Mouse (Mus musculus) regulatory T cell (primary cell): Measurements from ENCODE around the gene Pwp2.

Source experiments
- in situ Hi-C: fragments of 300-600 bp; cut with MboI, MseI; formaldehyde crosslinking; loops from one replicate; pipeline ENCODE4 v1.15.1; 2025; ENCODE audit warnings: high pct_unique_total_duplicates

The Pwp2 gene

DNA sequence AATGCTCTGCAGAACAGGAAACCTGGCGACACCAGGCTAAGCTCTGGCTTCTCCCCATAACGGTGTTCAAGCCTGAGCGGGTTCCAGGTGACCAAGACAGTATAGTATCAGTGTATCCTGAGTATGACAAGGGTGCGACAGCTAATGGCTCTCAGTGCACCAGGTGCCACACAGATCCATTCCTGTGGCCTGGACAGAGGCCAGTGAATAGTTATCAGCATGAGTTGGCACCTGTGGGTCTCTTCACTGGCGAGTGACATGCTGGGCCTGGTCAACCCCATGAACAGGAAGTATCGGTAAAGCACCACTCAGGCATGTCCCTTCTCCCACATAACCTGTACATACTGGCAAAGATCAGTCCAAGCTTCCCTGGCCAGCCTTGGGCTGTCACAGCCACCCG, 13.9 kb downstream of the Pwp2 start:
- in situ Hi-C loops: no loop called here

DNA sequence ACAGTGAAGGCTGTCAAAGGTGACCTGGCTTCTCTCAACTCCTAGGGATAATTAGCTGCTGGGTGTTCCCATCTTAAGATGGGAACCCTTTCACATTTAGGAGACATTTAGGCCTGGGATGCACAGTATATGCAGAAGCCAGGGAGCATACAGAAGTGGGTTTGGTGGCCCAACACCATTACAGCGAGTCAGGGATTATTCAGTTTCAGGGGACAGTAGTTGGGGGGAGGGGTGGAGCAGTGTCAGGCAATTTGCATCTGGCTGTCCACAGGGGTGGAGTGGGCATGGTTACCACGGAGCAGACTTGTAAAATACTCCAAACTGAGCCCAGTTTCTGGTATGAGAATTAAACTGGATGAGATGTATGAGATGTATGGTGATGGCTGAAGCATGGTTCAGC, 14.5 kb downstream of the Pwp2 start:
- in situ Hi-C loops: no loop called here

DNA sequence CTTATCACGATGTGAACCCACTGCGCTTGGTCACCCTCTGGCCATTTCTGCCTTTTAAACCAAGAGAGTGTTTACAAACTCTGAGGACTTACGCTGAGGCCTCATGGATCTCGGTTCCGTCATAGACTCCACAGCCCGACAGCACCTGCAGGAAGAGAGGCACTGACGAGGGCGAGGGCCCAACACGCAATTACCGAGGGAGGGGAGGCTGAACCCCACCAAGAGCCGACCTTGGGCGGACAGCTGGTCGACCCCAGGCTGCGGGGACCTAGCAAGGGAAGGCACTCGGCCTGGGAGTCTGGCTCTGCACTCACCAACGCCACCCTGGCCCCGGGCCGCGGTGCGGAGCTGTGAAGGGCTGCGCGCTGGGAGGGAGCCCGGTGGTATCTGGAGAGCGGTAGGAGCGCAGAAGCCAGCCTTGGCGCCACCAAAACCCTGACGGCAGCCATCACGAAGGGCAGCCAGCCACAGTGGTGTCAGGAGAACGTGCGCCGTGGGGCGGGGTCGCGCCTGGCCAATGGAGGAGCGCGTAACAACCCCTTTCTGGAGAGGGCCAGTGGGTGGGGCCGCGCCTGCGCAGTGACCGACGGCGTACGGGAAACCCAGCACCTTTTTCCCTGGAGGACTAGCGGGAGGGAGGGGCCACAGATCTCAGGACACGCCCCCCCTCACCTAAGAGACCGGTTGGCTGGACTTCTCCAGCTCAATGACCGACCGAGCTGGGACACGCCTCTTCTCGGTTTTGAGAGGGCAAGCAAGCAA, 15.5 kb downstream of the Pwp2 start, which contains the start of gene D10Jhu81e:
D10Jhu81e (minus strand) TSS at position 502 of the 762 bp plus-strand sequence.
- in situ Hi-C loops: no loop called here

DNA sequence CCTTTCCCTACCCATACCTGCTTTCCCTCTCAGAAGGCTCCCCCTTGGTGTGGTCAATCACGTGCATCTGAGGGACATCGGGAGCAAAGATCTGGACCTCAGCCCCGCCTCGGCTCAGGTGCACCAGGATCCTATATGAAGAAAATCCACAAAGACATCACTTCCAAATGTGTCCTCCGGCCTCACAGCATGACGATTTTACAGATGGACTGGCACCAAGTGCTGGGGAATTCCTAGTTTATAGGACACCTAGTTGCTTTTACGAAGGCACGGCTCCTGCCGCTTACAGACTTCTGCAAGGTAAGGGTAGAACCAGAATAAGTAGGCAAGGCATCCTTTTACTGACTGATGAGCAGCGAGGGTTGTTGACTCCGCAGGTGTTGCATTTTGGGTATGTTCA, 16.2 kb downstream of the Pwp2 start:
- in situ Hi-C loops: no loop called here

DNA sequence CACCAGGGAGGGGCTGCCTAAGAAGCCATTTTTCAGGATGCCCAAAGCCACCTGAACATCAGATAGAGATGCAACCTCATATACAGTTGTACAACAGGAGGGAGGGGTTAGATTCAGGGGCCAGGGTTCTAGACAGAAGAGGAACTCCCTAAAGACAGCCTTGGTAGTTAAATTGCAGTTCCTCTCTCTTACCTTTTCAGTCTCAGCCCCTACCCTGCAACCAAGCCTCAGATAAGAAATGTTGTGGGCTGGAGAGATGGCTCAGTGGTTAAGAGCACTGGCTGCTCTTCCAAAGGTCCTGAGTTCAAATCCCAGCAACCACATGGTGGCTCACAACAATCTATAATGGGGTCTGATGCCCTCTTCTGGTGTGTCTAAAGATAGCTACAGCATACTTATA, 17.2 kb downstream of the Pwp2 start:
- in situ Hi-C loops: no loop called here

DNA sequence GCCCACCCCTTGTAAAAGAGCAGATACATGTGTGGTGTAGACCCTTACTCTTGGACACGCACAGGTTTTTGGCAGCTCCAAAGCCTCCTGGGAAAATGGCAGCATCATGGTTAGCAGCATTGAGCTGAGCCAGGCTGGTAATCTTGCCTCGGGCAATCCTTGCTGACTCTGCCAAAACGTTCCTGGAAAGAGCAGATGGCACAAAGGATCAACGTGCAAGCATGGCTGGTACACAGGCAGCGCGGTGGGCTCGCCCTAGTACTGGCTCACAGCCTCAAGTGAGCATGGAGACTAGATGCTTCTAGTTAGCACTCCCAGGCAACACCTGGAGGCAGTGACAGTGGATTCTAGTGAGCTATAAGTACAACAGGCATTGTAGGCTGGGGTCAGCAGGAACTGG, 17.6 kb downstream of the Pwp2 start:
- in situ Hi-C loops: no loop called here

DNA sequence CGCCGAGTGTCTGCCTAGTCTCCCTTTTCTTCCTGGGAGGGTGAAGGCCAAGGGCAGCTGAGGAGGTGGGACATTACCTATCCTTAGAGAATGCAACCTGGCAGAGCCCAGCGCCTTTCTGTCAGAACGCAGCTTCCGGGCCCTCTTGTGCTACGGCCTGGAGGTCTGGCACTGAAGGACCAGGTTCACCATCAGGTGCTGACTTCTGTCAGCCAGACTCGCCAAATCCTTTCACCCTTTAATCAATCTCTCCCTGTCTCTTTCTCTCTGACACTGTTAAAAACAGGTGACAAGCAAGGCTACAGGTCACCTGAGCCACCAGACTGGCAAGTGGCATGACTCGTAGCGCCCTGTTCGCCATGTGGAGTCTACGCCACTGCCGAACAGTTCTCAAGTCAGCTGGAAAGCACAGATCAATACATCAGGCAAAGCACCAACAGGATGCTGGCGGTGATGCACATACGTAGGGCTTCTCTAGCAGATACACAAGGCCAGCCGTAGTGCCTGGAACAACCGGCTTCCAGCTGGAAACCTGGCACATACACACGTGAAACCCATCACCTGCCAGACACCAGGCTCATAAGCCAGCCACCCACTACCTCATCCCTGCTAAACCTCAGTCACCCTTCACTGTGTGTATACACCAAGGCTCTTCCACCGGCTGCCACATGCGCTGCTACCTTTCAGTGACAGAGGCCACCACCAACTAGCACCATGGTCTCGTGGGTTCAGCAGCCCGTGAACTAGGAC, 19.5 kb downstream of the Pwp2 start:
- in situ Hi-C loops: no loop called here

DNA sequence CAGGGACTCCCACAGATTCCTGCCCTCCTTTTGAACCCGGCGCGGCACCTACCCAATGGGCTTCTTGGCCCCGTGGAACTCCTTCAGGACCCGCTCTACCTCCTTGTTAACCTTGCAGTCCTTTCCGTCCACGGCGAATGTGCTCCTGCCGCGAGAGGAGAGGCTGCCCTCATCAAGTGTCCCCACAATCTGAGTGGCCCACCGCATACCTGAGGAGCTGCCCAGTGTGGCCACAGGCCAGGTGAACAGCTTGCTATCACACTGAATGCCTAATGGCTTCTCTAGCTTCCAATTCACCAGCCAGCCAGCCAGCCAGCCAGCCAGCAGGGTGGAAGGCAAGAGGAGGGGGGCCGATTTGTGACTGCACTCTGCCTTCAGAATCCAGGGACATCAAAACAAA, 20.2 kb downstream of the Pwp2 start:
- in situ Hi-C loops: loop anchor here (5.0 kb wide), 1 partner anchor 132 kb away; no protein-coding TSS in a partner anchor

DNA sequence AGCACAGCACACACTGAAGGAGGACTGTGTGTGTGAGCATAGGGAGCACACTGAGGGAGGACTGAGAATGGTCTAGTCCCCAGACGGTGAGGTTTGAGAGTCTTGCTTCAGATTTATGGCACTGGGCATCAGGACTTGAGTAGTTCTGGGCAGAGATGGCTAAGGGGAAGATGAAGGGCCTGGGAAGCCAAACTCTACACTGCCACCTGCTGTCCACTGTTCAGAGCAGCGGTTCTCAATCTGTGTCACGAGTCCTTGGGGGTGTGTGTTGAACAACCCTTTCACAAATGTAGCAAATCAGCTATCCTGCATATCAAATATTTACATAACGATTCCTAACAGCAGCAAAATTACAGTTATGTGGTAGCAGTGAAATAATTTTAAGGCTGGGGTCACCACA, 21.0 kb downstream of the Pwp2 start:
- in situ Hi-C loops: loop anchor here (5.0 kb wide), 1 partner anchor 132 kb away; no protein-coding TSS in a partner anchor

DNA sequence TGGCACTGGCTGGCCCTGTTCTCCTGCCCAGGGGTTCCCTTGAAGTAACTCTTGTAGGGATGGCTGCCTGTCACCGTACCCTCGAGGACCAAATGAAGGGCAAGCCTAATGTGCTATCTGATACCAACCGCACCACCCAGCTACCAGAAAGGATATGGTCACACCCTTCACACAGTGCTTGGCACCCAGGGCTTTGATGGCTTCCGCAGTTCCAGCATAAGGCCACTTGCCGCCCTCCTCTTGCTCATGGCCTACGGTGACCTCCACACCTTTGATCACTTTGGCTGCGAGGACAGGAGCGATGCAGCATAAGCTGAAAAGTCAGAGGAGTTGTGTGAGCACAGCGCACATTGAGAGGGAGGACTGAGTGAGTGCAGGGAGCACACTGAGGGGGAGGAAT, 21.7 kb downstream of the Pwp2 start:
- in situ Hi-C loops: loop anchor here (5.0 kb wide), 1 partner anchor 131 kb away; no protein-coding TSS in a partner anchor

DNA sequence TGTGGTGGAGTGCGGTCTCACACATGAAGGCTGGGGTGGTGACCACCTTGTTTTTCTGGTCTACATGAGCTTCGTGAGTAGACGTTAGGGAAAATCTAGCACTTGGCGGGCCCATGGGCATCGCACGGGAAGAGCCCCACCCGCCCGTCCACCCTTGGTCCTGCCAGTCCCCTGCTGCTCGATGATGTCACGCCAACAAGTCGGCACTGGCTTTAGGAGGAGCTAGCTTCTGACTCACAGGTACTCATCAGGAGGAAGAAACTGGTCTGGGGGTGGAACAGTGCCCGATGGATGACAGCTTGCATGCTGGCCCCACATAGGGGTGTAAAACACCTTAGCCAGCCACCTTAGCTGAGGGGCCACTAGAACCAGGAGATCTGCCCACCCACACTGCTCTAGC, 22.3 kb downstream of the Pwp2 start:
- in situ Hi-C loops: loop anchor here (5.0 kb wide), 1 partner anchor 130 kb away; no protein-coding TSS in a partner anchor

DNA sequence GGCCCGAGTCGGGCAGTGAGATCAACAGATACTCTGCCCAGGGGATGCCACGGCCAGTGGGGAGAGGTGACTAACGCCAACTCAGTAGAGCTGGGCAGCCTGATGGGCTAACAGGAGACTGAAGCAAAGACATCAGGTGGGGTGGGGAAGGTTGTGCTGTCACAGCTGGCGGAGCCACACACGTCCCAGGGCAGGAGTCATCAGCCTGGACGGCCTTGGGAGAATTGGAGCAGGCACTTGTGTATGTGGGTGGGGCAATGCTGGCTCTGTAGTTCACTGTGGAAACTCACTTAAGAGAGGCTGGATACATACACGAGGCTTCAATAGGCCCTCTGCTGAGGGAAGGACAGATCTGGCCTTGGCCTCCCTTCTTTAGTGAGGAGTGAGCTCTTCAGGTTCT, 23.9 kb downstream of the Pwp2 start:
- in situ Hi-C loops: loop anchor here (5.0 kb wide), 1 partner anchor 129 kb away; no protein-coding TSS in a partner anchor

DNA sequence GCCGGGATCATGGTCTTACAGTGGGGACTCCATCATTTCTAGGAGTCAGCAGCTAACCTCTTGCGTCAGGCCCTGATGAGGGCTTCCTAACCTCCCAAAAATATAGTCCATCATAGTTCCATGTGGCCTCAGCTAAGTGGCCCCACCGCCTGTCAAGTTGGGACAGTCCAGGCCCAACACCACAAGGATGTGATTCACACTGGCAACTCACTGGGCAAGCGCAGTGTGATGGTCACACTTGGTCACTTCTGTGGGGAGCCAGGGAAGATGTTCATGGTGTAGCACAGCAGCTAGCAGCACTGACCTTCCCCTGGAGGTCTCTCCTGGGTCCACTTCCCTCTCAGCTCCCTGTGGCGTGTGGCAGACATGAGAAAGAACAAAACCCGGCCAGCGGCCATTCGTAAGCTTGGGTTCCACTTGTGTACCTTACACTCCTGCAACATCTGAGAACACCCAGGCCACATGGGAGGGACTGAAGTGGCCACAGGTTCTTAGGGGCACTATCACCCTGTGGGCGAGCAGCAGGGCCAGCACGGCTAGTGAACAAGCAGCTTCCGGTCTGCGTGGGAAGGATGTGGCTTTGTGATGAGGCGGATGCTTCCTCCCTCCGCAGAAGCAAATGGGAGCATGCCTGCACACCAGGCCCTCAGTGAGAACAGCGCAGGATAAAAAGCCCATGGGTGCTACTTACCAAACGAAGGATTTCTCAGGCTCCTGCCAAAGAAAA, 24.4 kb downstream of the Pwp2 start:
- in situ Hi-C loops: loop anchor here (5.0 kb wide), 1 partner anchor 128 kb away; no protein-coding TSS in a partner anchor

DNA sequence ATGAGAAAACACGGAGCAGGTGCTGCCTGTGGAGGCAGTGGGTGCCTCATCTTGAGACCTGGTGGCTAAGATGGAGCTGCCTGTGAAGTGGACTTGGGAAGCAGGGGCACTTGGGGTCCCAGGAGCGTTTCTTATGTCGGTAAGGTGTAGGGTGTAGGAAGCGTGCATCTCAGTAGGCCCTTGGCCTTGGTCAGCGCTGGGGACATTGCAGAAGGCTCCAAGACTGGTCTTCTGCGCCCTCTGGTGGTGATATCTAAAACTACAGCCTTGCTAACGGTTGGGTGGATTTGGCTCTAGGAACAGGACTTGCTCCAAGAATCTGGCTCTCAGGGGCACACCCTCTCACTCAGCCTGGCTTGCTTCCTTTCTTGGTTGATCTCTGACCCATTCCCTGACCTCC, 25.0 kb downstream of the Pwp2 start:
- in situ Hi-C loops: loop anchor here (5.0 kb wide), 1 partner anchor 128 kb away; no protein-coding TSS in a partner anchor

DNA sequence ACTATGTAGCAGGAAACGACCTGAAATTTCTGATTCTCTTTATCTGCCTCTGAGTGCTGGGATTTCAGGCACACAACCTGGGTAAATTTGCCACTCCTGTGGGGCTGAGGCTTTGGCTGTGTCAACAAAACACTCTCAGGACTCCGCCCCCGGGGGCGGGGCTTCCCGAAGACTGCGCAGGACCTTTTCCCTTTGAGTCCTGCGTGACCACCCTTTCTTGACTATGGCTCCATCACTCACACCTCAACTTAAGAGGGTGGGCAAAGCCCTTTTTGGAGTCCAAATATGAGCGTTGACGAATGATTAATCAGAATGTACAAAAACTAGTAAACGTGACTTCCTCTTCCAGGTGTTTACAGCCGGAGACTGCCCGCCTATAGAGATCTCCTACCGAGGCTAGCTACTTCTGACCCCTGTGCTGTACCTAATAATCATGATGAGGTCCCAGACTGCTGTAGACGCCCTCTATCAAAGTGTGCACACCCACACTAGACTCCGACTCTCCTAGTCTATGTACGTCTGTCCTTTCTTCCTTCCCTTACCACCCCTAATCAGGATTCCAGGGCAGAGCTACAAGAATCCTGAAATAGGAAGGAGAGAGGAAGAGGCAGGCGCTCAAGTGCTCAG, 25.6 kb downstream of the Pwp2 start:
- in situ Hi-C loops: no loop called here

DNA sequence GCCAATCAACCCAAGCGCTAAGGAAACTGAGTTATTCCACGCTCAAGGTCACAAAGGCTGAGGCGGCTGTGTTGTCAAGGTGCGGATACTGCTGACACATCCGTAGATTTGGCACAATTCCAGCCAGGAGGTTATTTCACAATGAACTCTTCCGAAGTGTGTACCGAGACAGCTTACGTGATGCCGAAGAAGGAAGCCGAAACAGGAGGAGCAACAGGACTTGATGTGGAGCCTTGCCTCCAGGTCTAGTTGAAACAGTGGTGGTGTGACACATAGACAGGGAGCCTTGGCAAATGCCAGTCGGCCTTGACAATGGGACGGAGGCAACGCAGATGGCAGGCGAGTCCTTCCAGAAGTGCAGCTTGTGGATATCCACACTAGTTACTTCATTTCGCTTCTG, 26.9 kb downstream of the Pwp2 start:
- in situ Hi-C loops: no loop called here

DNA sequence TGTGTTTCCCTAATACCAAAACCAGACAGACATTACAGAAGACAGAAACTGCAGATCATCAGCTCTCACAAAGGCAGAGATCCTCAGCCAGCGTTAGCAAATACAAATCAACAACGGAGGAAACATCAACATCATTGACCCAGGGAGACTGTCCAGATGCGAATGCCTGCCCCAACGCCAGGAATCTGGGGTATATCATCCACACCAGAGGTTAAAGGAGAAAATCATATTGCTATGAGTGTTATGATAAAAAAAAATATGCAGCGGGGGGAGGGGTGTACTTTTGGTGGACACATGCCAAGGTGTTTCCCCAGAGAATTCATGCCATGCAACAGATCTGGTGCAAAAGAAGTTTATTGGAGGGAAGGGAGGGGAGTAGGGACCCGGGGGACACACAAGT, 28.0 kb downstream of the Pwp2 start:
- in situ Hi-C loops: no loop called here

DNA sequence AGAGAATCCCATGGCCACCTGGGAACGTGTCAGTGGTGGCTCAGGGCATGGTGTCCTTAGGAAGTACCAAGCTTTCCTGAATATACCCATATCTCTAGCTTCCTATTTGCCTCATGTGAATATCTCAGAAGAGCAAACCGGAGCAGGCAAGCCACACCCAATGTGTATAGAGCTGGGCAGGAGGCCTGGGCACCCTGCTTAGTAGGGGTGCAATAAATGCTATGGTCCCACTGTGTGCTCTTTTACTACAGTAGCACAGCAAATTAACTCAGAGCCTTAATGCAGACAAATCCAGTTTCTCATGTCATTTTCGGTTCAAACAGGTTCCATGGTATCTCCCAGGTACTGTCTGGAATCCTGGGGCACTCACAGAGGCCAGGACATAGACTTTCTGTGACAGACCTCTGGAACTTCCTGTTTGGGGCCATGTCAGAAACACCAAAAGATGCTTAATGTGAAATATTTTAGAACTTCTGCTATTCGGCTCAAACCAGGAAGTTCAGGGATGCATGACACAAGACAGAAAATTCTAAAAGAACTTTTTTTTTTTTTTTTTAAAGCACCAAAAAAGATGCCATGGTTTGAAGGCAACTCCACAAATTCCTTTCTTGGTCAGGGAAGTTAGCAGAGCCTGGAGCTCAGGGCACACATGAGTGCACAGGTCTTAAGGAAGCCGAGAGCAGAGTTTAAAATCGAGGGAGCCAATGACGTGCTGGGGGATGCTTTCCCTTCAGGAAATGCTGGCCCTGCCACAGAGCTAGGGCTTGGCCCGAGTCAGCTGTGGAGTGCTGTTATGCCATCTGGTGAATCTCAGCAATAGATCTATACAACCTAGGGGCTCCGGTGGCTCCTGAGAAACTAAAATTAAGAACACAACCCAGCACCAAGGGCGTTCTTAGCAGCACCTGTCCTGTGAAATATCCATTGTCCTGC, 35.8 kb downstream of the Pwp2 start:
- in situ Hi-C loops: no loop called here

DNA sequence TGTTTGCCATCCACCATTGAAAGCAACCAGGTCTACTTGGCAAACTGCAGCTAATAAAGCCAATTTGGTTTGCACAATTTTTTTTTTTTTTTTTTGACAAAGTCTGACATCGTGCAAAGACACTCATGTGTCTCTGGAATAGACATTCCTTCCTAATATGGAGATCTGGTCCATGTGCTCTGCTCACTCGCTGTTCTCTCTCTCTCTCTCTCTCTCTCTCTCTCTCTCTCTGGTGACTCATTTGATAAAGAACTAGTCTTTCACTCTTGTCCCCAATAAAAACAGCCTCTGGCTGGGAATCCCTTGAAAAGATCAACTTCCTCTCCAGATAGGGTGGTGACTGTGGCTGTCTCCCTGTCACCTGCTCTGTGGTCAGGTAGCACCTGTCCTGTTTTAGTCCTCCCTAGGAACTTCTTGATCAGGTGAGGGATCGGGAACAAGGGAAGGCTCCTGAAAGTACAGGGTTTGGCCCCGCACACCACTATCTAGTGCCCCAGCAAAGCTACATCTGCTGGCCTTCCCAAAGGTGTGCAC, 37.0 kb downstream of the Pwp2 start:
- in situ Hi-C loops: no loop called here
